Mouse (Mus musculus) cerebellum, adult (tissue): Measurements from ENCODE around the gene Nhlrc2.

Experiments
- ATAC-seq: cut with Nextera tagmentation; 2 replicates; pipeline ENCODE4 v1.9.2; 2017; ENCODE audit warnings: mild to moderate bottlenecking, moderate library complexity, mixed read lengths; ENCODE audit not compliant: insufficient number of reproducible peaks, low FRiP score, low TSS enrichment

Nhlrc2 gene

DNA sequence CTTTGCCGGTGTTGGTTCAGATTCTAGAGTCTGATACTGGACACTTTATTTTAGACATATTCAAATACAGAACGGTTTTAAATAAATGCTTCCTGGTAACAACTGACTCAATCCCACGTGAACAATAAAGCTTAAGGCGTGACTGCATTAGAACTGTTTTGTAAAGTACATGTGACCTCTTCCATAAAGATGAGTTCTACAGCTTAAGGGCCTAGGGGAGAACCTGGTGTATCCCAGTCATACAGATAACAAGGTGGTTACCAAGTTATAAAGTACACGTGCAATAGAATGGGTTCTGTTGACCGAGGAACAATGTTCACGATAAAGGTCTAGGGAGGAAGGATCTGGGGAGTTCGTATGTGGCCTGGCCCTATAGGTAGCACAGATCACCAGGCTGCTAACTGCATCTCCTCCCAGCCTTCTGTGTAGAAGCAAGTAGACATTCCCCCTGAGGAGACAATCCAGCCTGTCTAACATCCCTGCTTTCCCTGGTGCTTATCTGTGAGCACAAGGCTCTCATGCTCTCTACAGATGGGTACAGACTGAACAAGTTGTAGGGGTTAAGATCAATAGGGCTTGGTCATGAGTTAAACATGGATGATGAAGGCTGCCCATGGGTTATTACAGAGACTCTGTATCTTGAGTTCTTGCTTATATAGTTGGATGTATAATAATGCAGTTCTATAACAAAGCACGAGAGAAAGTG lies 14.5 kb downstream of the Nhlrc2 start:
- ATAC-seq: no peak

GRCm38 (mm10) chr19:56563469-56563868 lies 15.4 kb downstream of the Nhlrc2 start:
- ATAC-seq: no peak

- no peak for ATAC-seq
Measured at GRCm38 (mm10) chr19:56565358-56565757, 17.3 kb downstream of the Nhlrc2 start.

DNA sequence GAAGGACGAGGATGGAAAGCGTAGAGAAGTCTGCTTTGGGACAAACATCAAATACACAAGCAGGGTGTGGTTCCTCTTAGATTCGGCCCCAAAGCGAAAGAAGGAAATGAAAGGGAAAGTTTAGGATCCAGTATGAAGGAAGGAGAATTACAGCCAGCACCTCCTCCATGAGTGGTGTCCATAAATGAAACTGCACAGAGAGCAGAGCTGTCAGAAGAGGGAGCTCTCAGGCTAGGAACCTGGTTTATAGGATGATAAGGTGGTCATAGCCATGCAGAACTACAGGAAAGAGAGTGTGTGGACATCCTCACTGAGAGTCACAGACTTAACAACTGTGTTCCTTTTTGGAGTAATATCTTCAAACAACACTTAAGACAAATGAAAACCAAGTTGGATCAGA lies 18.0 kb downstream of the Nhlrc2 start:
- no peak for ATAC-seq

GRCm38 (mm10) chr19:56566940-56567339 lies 18.9 kb downstream of the Nhlrc2 start:
- no peak for ATAC-seq

GRCm38 (mm10) chr19:56570781-56571180 lies 22.7 kb downstream of the Nhlrc2 start:
- ATAC-seq: no peak

DNA sequence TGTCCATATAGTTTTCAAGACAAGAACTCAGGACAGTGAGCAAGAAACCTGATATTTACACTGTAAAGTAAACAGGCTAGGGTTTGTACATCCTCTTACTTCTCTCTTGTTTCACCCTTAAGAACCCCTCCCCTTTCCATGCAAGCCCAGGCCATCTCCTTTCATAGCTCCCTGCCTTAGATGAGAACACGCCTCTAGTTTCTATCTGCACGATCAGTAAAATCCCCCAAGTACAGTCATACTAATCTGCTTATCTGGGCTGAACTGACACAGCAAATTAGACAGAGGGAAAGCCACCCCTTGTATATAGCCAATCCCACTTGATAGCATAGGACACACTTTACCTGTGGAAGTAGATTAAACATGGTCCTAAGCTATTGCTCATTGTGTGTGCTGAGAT lies 23.2 kb downstream of the Nhlrc2 start:
- no peak for ATAC-seq

- no peak for ATAC-seq
Measured at GRCm38 (mm10) chr19:56571913-56572312, 23.9 kb downstream of the Nhlrc2 start.

- no peak for ATAC-seq
Measured at GRCm38 (mm10) chr19:56573184-56573583, 25.1 kb downstream of the Nhlrc2 start.

DNA sequence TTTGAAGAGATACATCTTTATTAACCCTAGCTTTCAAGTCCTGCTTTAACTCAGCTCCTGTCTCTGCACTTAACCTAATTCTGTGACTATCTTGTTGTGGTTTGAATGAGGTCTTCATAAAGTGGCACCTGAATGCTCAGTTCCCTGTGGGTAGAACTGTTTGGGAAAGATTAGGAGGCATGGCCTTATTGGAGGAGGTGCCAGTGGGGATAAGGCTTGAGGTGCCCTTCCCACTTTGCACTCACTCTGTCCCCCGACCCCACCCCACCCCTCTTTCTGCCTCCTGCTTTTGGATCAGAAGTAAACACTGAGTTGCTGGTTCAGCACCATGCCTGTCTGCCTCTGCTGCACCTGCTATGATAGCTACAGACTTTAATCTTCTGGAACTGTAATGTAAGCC lies 29.7 kb downstream of the Nhlrc2 start:
- no peak for ATAC-seq

- no peak for ATAC-seq
Measured at GRCm38 (mm10) chr19:56581981-56582380, 33.9 kb downstream of the Nhlrc2 start.

GRCm38 (mm10) chr19:56583785-56584184 lies 35.7 kb downstream of the Nhlrc2 start:
- ATAC-seq: no peak

- no peak for ATAC-seq
Measured at GRCm38 (mm10) chr19:56584288-56584687, 36.2 kb downstream of the Nhlrc2 start.

- ATAC-seq: no peak
Measured at GRCm38 (mm10) chr19:56586320-56586719, 38.3 kb downstream of the Nhlrc2 start.

- ATAC-seq: peak; percentile 68
Measured at GRCm38 (mm10) chr19:56588205-56588626, 40.2 kb downstream of the Nhlrc2 start.

- ATAC-seq: no peak
Measured at GRCm38 (mm10) chr19:56589008-56589407, 40.9 kb downstream of the Nhlrc2 start.

DNA sequence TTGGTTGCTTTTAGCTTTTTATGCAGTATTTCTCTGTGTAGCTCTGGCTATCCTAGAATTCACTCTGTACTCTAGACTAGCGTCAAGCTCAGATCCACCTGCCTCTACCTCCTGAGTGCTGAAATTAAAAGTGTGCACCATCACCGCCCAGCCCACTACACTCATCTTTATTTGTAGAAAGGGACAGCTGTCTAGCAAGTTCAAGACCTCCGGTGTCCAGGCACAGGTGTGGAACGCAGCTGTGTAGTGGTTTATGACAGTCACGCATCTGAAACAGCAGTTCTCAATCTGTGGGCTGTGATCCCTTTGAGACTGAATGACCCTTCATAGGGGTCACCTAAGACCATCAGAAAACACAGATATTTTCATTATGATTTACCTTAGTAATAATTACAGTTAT lies 41.4 kb downstream of the Nhlrc2 start:
- no peak for ATAC-seq

GRCm38 (mm10) chr19:56590250-56590649 lies 42.2 kb downstream of the Nhlrc2 start:
- no peak for ATAC-seq

- no peak for ATAC-seq
Measured at GRCm38 (mm10) chr19:56592472-56592871, 44.4 kb downstream of the Nhlrc2 start.

GRCm38 (mm10) chr19:56599996-56600395 lies 51.9 kb downstream of the Nhlrc2 start:
- no peak for ATAC-seq

- ATAC-seq: no peak
Measured at GRCm38 (mm10) chr19:56600797-56601196, 52.7 kb downstream of the Nhlrc2 start.

GRCm38 (mm10) chr19:56601901-56602347 lies 53.9 kb downstream of the Nhlrc2 start:
- no peak for ATAC-seq
